Mouse (Mus musculus) thymus, adult 2 months (tissue): ENCODE data around the gene Sp4.

Experiments used
- CTCF ChIP-seq: fragments of 200-500 bp; IDR thresholded peaks from 2 replicates; pipeline ENCODE4 v1.5.1; 2012; ENCODE audit warnings: mild to moderate bottlenecking, control low read depth, low read length, moderate library complexity, borderline replicate concordance; ENCODE audit not compliant: control insufficient read depth, poor library complexity, insufficient read depth; ENCODE audit errors: extremely low read depth
- POLR2A ChIP-seq: fragments of 200-500 bp; IDR thresholded peaks from 2 replicates; pipeline ENCODE4 v1.6.1; 2012; ENCODE audit warnings: mild to moderate bottlenecking, low read length, control low read depth, moderate library complexity; ENCODE audit not compliant: control insufficient read depth, poor library complexity, insufficient read depth; ENCODE audit errors: extremely low read depth

GRCm38 (mm10) chr12:118264905-118265304 is 36.3 kb downstream of the Sp4 start:
- TF ChIP-seq POLR2A (no peak), CTCF (no peak)
